In genomic region chr4:59188802-59189545, GRCm38 (mm10) we compare ENCODE assay signal across 8 mouse cellular contexts. TPM values are rescaled to one million over a fixed set of nuclear protein-coding genes. Genes with fewer than 3 reads are reported as not detected.
DNase-seq lines count a peak whose midpoint lies in the region; ATAC-seq lines count a peak whose summit lies in the region.

Gene Ugcg, plus strand, starts transcription at chr4:59189257.

- H3K36me3 ChIP-seq in embryonic facial prominence, embryonic 11.5 days (replicated peaks; ENCODE audit: control insufficient read depth, insufficient read depth, low read depth, low read length): no peaks in the 10 kb centered on the region
- no peaks in the 10 kb centered on the region for H3K36me3 ChIP-seq in limb, embryonic 12.5 days
- H3K36me3 ChIP-seq in midbrain, embryonic 14.5 days (ENCODE audit: control insufficient read depth, insufficient read depth, low read length): no peaks in the 10 kb centered on the region

- peak within 1 kb of the TSS; percentile 91 for H3K4me3 ChIP-seq in embryonic facial prominence, embryonic 11.5 days (ENCODE audit: low read depth, low read length)
- H3K4me3 ChIP-seq in limb, embryonic 12.5 days (replicated peaks): peak within 1 kb of the TSS; percentile 93
- peak within 1 kb of the TSS; percentile 84 for H3K4me3 ChIP-seq in midbrain, embryonic 14.5 days (replicated peaks; ENCODE audit: low read depth, low read length)

- no peaks in the 10 kb centered on the region for H3K4me1 ChIP-seq in embryonic facial prominence, embryonic 11.5 days (ENCODE audit: control insufficient read depth, insufficient read depth, low read length)
- peaks cover 10% of the 10 kb centered on the region for H3K4me1 ChIP-seq in limb, embryonic 12.5 days (replicated peaks)
- H3K4me1 ChIP-seq in midbrain, embryonic 14.5 days (ENCODE audit: control insufficient read depth, insufficient read depth, low read length): peaks cover 3% of the 10 kb centered on the region; the same call in 1 of the 2 replicates

- peak within 1 kb of the TSS; percentile 33 for H3K4me2 ChIP-seq in embryonic facial prominence, embryonic 11.5 days (ENCODE audit: low read depth, low read length)
- peak within 1 kb of the TSS; percentile 73 for H3K4me2 ChIP-seq in limb, embryonic 12.5 days
- peak within 1 kb of the TSS; percentile 61 for H3K4me2 ChIP-seq in midbrain, embryonic 14.5 days (ENCODE audit: low read length)

- H3K9ac ChIP-seq in embryonic facial prominence, embryonic 11.5 days (replicated peaks; ENCODE audit: low read length): peak within 1 kb of the TSS; percentile 97
- H3K9ac ChIP-seq in limb, embryonic 12.5 days (replicated peaks): peak within 1 kb of the TSS; percentile 90
- H3K9ac ChIP-seq in midbrain, embryonic 14.5 days (replicated peaks; ENCODE audit: low read length): peak within 1 kb of the TSS; percentile 91

- DNase-seq in layer of hippocampus, adult 11-12 months (ENCODE audit: low spot score): peak; percentile 63
- DNase-seq in layer of hippocampus, adult 9-10 months (ENCODE audit: low spot score): no peak
- DNase-seq in embryonic facial prominence, embryonic 11.5 days (ENCODE audit: low spot score): peak; percentile 88
- peak; percentile 99 for DNase-seq in heart, adult 11 months
- DNase-seq in kidney, adult 18-20 months: peak; percentile 83
- DNase-seq in midbrain, embryonic 14.5 days: peak; percentile 96
- peak; percentile 81 to 85 for DNase-seq in spleen, adult 18-20 months

- peak within 1 kb of the TSS; percentile 82 for H3K27ac ChIP-seq in embryonic facial prominence, embryonic 11.5 days (replicated peaks; ENCODE audit: low read depth, low read length)
- peak within 1 kb of the TSS; percentile 89 for H3K27ac ChIP-seq in limb, embryonic 12.5 days
- peak within 1 kb of the TSS; percentile 97 for H3K27ac ChIP-seq in midbrain, embryonic 14.5 days (replicated peaks; ENCODE audit: low read depth, low read length)

- H3K27me3 ChIP-seq in embryonic facial prominence, embryonic 11.5 days (ENCODE audit: control insufficient read depth, insufficient read depth, low read length): no peaks in the 10 kb centered on the region
- H3K27me3 ChIP-seq in limb, embryonic 12.5 days: no peaks in the 10 kb centered on the region
- no peaks in the 10 kb centered on the region for H3K27me3 ChIP-seq in midbrain, embryonic 14.5 days (ENCODE audit: control insufficient read depth, insufficient read depth, low read length)

- peak; percentile 89 for ATAC-seq in embryonic facial prominence, embryonic 11.5 days (replicated peaks; ENCODE audit: insufficient number of reproducible peaks, low FRiP score, low TSS enrichment, low read depth)
- ATAC-seq in limb, embryonic 12.5 days (ENCODE audit: insufficient number of reproducible peaks, insufficient read depth, low FRiP score, low TSS enrichment, low read depth): peak; percentile 84
- ATAC-seq in midbrain, embryonic 14.5 days (ENCODE audit: low FRiP score, low TSS enrichment): peak; percentile 92

- WGBS in embryonic facial prominence, embryonic 11.5 days: under 1% methylated on average over 62 of the region's 99 CpGs
- under 1% methylated on average over 56 of the region's 99 CpGs for WGBS in limb, embryonic 12.5 days
- WGBS in midbrain, embryonic 14.5 days: under 1% methylated on average over 54 of the region's 99 CpGs

- no peaks in the 10 kb centered on the region for H3K9me3 ChIP-seq in embryonic facial prominence, embryonic 11.5 days (replicated peaks; ENCODE audit: control insufficient read depth, low read length)
- H3K9me3 ChIP-seq in limb, embryonic 12.5 days: no peaks in the 10 kb centered on the region
- H3K9me3 ChIP-seq in midbrain, embryonic 14.5 days (ENCODE audit: control insufficient read depth, low read length): no peaks in the 10 kb centered on the region

RNA-seq across cellular contexts. Expression of gene Ugcg, which starts in this region (rescaled TPM):
- 11.5 and 11.8 TPM in 2 replicates for polyA plus RNA-seq in embryonic facial prominence, embryonic 11.5 days (2014; fragmentation: Nextera tagmentation; extraction: Ambion mirVana)
- polyA plus RNA-seq in limb, embryonic 12.5 days (2016; fragmentation: Nextera tagmentation; extraction: Ambion mirVana): 14.2 and 15.1 TPM in 2 replicates
- 27.4 and 37.5 TPM in 2 replicates for polyA plus RNA-seq in midbrain, embryonic 14.5 days (2014; fragmentation: Nextera tagmentation; extraction: Ambion mirVana)
